Mouse (Mus musculus) megakaryocyte, embryonic 14.5 days (primary cell): ENCODE results near the gene Fastk. TPM values are rescaled to one million over a fixed set of nuclear protein-coding genes. Genes with fewer than 3 reads are reported as not detected.

Experiments used
- H3K27me3 ChIP-seq: replicated peaks from 2 replicates; pipeline ENCODE3; 2012; ENCODE audit warnings: inconsistent platforms
- H3K36me3 ChIP-seq: replicated peaks from 2 replicates; pipeline ENCODE3; 2012; ENCODE audit warnings: low read length, inconsistent platforms, mixed read lengths
- H3K4me1 ChIP-seq: 2 replicates; pipeline ENCODE4 v1.6.1; 2012; ENCODE audit warnings: inconsistent platforms
- H3K4me3 ChIP-seq: replicated peaks from 2 replicates; pipeline ENCODE3; 2012; ENCODE audit warnings: moderate library complexity, mild to moderate bottlenecking, inconsistent platforms
- H3K9me3 ChIP-seq: 2 replicates; pipeline ENCODE4 v1.6.1; 2012; ENCODE audit warnings: inconsistent platforms
- FLI1 ChIP-seq: IDR thresholded peaks from 2 replicates; pipeline ENCODE4 v1.6.1; 2012; ENCODE audit warnings: low read length, inconsistent platforms, mixed read lengths
- GATA1 ChIP-seq: IDR thresholded peaks from 3 replicates; pipeline ENCODE4 v1.6.1; 2012; ENCODE audit warnings: mixed read lengths, low read length, inconsistent platforms, borderline replicate concordance
- polyA plus RNA-seq: library from polyadenylated mRNA; stranded (reverse); fragments of >175 nt; gene quantifications from 2 replicates; pipeline ENCODE4 v1.2.3, GENCODE M21; 2012; ENCODE audit warnings: low replicate concordance; ENCODE audit not compliant: insufficient read depth

Fastk gene
- polyA plus RNA-seq, 1 experiment = 216 TPM

- Histone ChIP-seq H3K4me1 (peaks cover 51% of the 10 kb centered on the region), H3K36me3 (peaks cover 34% of the 10 kb centered on the region), H3K27me3 (no peaks in the 10 kb centered on the region), H3K4me3 (peak overlapping the region; percentile 99), H3K9me3 (no peaks in the 10 kb centered on the region)
- TF ChIP-seq GATA1 (no peak), FLI1 (no peak)
Observed at GRCm38 (mm10) chr5:24453283-24453984, 8.3 kb upstream of the Fastk start.

GRCm38 (mm10) chr5:24452691-24453233 lies 7.7 kb upstream of the Fastk start:
- peak overlapping the region; percentile 99 for H3K4me3 ChIP-seq
- no peaks in the 10 kb centered on the region for H3K27me3 ChIP-seq
- TF ChIP-seq GATA1 = no peak
- peaks cover 29% of the 10 kb centered on the region for H3K36me3 ChIP-seq
- H3K4me1 ChIP-seq = peaks cover 56% of the 10 kb centered on the region
- no peaks in the 10 kb centered on the region for H3K9me3 ChIP-seq

- H3K9me3 ChIP-seq = no peaks in the 10 kb centered on the region
- peaks cover 23% of the 10 kb centered on the region for H3K36me3 ChIP-seq
- H3K4me3 ChIP-seq = peak within 1 kb of the TSS; percentile 99
- H3K27me3 ChIP-seq = no peaks in the 10 kb centered on the region
- H3K4me1 ChIP-seq = peaks cover 62% of the 10 kb centered on the region
- TF ChIP-seq FLI1 = no peak
- TF ChIP-seq GATA1 = no peak
Observed at GRCm38 (mm10) chr5:24452030-24452690, 7.1 kb upstream of the Fastk start, which contains the start of gene Agap3. Agap3 (plus strand) TSS chr5:24452177.

GRCm38 (mm10) chr5:24451264-24452029 lies 6.4 kb upstream of the Fastk start:
- H3K27me3 ChIP-seq = no peaks in the 10 kb centered on the region
- H3K36me3 ChIP-seq = peaks cover 18% of the 10 kb centered on the region
- H3K4me3 ChIP-seq = peak overlapping the region; percentile 99
- no peak for TF ChIP-seq FLI1
- no peak for TF ChIP-seq GATA1
- no peaks in the 10 kb centered on the region for H3K9me3 ChIP-seq
- H3K4me1 ChIP-seq = peaks cover 69% of the 10 kb centered on the region

GRCm38 (mm10) chr5:24447624-24448298 lies 2.7 kb upstream of the Fastk start, which contains the start of gene Tmub1:
Tmub1 (minus strand) TSS chr5:24447854.
- Histone ChIP-seq H3K36me3 (peaks cover 18% of the 10 kb centered on the region), H3K9me3 (no peaks in the 10 kb centered on the region), H3K4me1 (peaks cover 65% of the 10 kb centered on the region), H3K27me3 (no peaks in the 10 kb centered on the region), H3K4me3 (peak within 1 kb of the TSS; percentile 96)
- TF ChIP-seq FLI1 = no peak
- no peak for TF ChIP-seq GATA1

- H3K4me1 ChIP-seq = peaks cover 61% of the 10 kb centered on the region
- H3K36me3 ChIP-seq = peaks cover 29% of the 10 kb centered on the region
- peak overlapping the region; percentile 96 for H3K4me3 ChIP-seq
- no peaks in the 10 kb centered on the region for H3K27me3 ChIP-seq
- TF ChIP-seq FLI1 (no peak), GATA1 (no peak)
- H3K9me3 ChIP-seq = no peaks in the 10 kb centered on the region
Observed at GRCm38 (mm10) chr5:24446630-24447029, 1.5 kb upstream of the Fastk start.

- H3K36me3 ChIP-seq = peaks cover 40% of the 10 kb centered on the region
- H3K27me3 ChIP-seq = no peaks in the 10 kb centered on the region
- no peak for TF ChIP-seq GATA1
- TF ChIP-seq FLI1 = no peak
- H3K4me3 ChIP-seq = peak overlapping the region; percentile 95
- H3K4me1 ChIP-seq = peaks cover 52% of the 10 kb centered on the region
- H3K9me3 ChIP-seq = no peaks in the 10 kb centered on the region
Observed at GRCm38 (mm10) chr5:24445428-24446080, 467 bp upstream of the Fastk start.

- no peaks in the 10 kb centered on the region for H3K27me3 ChIP-seq
- no peak for TF ChIP-seq GATA1
- H3K9me3 ChIP-seq = no peaks in the 10 kb centered on the region
- peaks cover 51% of the 10 kb centered on the region for H3K4me1 ChIP-seq
- H3K4me3 ChIP-seq = peak overlapping the region; percentile 95
- H3K36me3 ChIP-seq = peaks cover 56% of the 10 kb centered on the region
Observed at GRCm38 (mm10) chr5:24443927-24444326, 1.2 kb downstream of the Fastk start.

GRCm38 (mm10) chr5:24443204-24443603 lies 1.9 kb downstream of the Fastk start:
- Histone ChIP-seq H3K4me3 (no peak overlapping the region), H3K36me3 (peaks cover 63% of the 10 kb centered on the region), H3K27me3 (no peaks in the 10 kb centered on the region), H3K9me3 (no peaks in the 10 kb centered on the region), H3K4me1 (peaks cover 51% of the 10 kb centered on the region)
- no peak for TF ChIP-seq GATA1
- TF ChIP-seq FLI1 = no peak
